Mouse (Mus musculus) ES-Bruce4 (cell line): ENCODE results near the gene Kmt5a.

Experiments used
- CTCF ChIP-seq: IDR thresholded peaks from one replicate; pipeline ENCODE4 v1.8.1; 2011; ENCODE audit warnings: low read depth, low read length
- POLR2A ChIP-seq: IDR thresholded peaks from one replicate; pipeline ENCODE4 v1.8.1; 2011; ENCODE audit warnings: low read length; ENCODE audit not compliant: insufficient read depth

DNA sequence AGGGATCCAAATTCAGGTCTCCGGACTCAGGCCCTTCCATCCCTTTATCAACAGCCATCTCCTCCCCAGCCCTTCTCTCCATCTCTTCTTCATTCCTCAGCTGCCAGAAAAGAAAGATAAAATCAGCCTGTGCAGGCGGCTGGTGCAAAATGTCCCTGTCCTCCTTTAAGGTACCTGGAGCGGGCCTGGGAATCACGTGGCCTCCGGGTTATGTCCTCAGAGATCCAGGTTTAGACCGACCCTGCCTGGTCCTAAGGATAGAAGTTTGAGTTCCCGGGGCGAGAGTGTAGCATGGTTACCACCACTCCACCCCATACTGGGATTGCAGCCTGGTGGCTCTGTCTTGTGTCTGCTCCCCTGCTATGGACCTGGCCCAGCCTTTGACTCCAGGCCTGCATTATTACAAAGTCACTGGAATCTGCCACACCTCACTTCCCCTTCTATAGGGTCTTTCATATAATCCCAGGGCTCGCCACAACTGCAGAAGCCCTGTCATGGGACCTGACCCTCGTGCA, 70.9 kb downstream of the Kmt5a start:
- no peak for TF ChIP-seq CTCF
- no peak for TF ChIP-seq POLR2A
